Mouse (Mus musculus): ENCODE measurements around the gene Gm17535. TPM values are rescaled to one million over a fixed set of nuclear protein-coding genes. Genes with fewer than 3 reads are reported as not detected.
A peak's percentile ranks its signal among the peaks of the same experiment; 100 is the strongest.
"Not testable (repeated sequence)": the region's sequence is repeated elsewhere in the genome, so short reads cannot be mapped to it uniquely, and the experiment has no call there.

Gene Gm17535
- polyA plus RNA-seq, 1 experiment from 2014 or later = not detected

DNA sequence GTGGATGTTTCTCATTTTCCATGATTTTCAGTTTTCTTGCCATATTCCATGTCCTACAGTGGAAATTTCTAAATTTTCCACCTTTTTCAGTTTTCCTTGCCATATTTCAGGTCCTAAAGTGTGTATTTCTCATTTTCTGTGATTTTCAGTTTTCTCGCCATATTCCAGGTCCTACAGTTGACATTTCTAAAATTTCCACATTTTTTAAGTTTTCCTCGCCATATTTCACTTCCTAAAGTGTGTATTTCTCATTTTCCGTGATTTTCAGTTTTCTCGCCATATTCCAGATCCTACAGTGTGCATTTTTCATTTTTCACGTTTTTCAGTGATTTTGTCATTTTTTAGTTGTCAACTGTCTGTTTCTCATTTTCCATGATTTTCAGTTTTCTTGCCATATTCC lies 25.1 kb upstream of the Gm17535 start:
- not testable (repeated sequence) for H3K9me3 ChIP-seq (replicated peaks; ENCODE audit: control insufficient read depth, low read length); H3K4me3 ChIP-seq (ENCODE audit: low read depth, low read length); H3K27ac ChIP-seq (ENCODE audit: low read depth, low read length); H3K36me3 ChIP-seq (ENCODE audit: control insufficient read depth, insufficient read depth, low read length); H3K4me1 ChIP-seq (ENCODE audit: control insufficient read depth, insufficient read depth, low read length); H3K9ac ChIP-seq (ENCODE audit: low read depth, low read length); H3K27me3 ChIP-seq (ENCODE audit: control insufficient read depth, insufficient read depth, low read length); H3K4me2 ChIP-seq
- WGBS (ENCODE audit: insufficient replicate concordance) = no CpG with 5 or more reads among the region's 5 CpGs
- ATAC-seq (replicated peaks; ENCODE audit: insufficient number of reproducible peaks, low FRiP score, low TSS enrichment) = peak; percentile 55

DNA sequence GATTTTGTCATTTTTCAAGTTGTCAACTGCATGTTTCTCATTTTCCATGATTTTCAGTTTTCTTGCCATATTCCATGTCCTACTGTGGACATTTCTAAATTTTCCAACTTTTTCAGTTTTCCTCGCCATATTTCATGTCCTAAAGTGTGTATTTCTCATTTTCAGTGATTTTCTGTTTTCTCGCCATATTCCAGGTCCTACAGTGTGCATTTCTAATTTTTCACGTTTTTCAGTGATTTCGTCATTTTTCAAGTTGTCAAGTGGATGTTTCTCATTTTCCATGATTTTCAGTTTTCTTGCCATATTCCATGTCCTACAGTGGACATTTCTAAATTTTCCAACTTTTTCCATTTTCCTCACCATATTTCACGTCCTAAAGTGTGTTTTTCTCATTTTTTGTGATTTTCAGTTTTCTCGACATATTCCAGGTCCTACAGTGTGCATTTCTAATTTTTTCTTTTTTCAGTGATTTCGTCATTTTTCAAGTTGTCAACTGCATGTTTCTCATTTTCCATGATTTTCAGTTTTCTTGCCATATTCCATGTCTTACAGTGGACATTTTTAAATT lies 22.3 kb upstream of the Gm17535 start:
- H3K36me3 ChIP-seq (ENCODE audit: control insufficient read depth, insufficient read depth, low read length); H3K9ac ChIP-seq (ENCODE audit: low read depth, low read length); H3K4me1 ChIP-seq (ENCODE audit: control insufficient read depth, insufficient read depth, low read length); H3K4me3 ChIP-seq (ENCODE audit: low read depth, low read length); H3K27ac ChIP-seq (ENCODE audit: low read depth, low read length); H3K4me2 ChIP-seq; H3K9me3 ChIP-seq (replicated peaks; ENCODE audit: control insufficient read depth, low read length); H3K27me3 ChIP-seq (ENCODE audit: control insufficient read depth, insufficient read depth, low read length): not testable (repeated sequence)
- 0 out of 2 replicates have a peak, but pooled peaks have one; percentile 8 for ATAC-seq (replicated peaks; ENCODE audit: insufficient number of reproducible peaks, low FRiP score, low TSS enrichment)
- WGBS (ENCODE audit: insufficient replicate concordance) = 86% methylated on average over 2 of the region's 7 CpGs

DNA sequence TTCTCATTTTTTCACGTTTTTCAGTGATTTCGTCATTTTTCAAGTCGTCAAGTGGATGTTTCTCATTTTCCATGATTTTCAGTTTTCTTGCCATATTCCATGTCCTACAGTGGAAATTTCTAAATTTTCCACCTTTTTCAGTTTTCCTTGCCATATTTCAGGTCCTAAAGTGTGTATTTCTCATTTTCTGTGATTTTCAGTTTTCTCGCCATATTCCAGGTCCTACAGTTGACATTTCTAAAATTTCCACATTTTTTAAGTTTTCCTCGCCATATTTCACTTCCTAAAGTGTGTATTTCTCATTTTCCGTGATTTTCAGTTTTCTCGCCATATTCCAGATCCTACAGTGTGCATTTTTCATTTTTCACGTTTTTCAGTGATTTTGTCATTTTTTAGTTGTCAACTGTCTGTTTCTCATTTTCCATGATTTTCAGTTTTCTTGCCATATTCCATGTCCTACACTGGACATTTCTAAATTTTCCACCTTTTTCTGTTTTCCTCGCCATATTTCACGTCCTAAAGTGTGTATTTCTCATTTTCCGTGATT lies 21.6 kb upstream of the Gm17535 start, which contains the start of gene Gm10721:
TSS of gene Gm10721 (plus strand) at position 408 of the 547 bp plus-strand sequence.
- H3K36me3 ChIP-seq (ENCODE audit: control insufficient read depth, insufficient read depth, low read length); H3K4me1 ChIP-seq (ENCODE audit: control insufficient read depth, insufficient read depth, low read length); H3K4me3 ChIP-seq (ENCODE audit: low read depth, low read length); H3K9ac ChIP-seq (ENCODE audit: low read depth, low read length); H3K27me3 ChIP-seq (ENCODE audit: control insufficient read depth, insufficient read depth, low read length); H3K27ac ChIP-seq (ENCODE audit: low read depth, low read length); H3K9me3 ChIP-seq (replicated peaks; ENCODE audit: control insufficient read depth, low read length); H3K4me2 ChIP-seq: not testable (repeated sequence)
- peak; percentile 56; the same call in 1 of the 2 replicates for ATAC-seq (replicated peaks; ENCODE audit: insufficient number of reproducible peaks, low FRiP score, low TSS enrichment)
- no CpG with 5 or more reads among the region's 11 CpGs for WGBS (ENCODE audit: insufficient replicate concordance)

DNA sequence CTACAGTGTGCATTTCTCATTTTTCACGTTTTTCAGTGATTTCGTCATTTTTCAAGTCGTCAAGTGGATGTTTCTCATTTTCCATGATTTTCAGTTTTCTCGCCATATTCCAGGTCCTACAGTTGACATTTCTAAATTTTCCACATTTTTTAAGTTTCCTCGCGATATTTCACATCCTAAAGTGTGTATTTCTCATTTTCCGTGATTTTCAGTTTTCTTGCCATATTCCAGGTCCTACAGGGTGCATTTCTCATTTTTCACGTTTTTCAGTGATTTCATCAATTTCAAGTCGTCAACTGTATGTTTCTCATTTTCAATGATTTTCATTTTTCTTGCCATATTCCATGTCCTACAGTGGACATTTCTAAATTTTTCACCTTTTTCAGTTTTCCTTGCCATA lies 19.0 kb upstream of the Gm17535 start, which contains the start of gene Gm10720:
TSS of gene Gm10720 (plus strand) at position 301 of the 400 bp plus-strand sequence.
- H3K4me1 ChIP-seq (ENCODE audit: control insufficient read depth, insufficient read depth, low read length); H3K27ac ChIP-seq (ENCODE audit: low read depth, low read length); H3K9me3 ChIP-seq (replicated peaks; ENCODE audit: control insufficient read depth, low read length); H3K4me3 ChIP-seq (ENCODE audit: low read depth, low read length); H3K27me3 ChIP-seq (ENCODE audit: control insufficient read depth, insufficient read depth, low read length); ATAC-seq (replicated peaks; ENCODE audit: insufficient number of reproducible peaks, low FRiP score, low TSS enrichment); H3K9ac ChIP-seq (ENCODE audit: low read depth, low read length); H3K36me3 ChIP-seq (ENCODE audit: control insufficient read depth, insufficient read depth, low read length); H3K4me2 ChIP-seq: not testable (repeated sequence)
- 55% methylated on average over 4 of the region's 9 CpGs for WGBS (ENCODE audit: insufficient replicate concordance)

DNA sequence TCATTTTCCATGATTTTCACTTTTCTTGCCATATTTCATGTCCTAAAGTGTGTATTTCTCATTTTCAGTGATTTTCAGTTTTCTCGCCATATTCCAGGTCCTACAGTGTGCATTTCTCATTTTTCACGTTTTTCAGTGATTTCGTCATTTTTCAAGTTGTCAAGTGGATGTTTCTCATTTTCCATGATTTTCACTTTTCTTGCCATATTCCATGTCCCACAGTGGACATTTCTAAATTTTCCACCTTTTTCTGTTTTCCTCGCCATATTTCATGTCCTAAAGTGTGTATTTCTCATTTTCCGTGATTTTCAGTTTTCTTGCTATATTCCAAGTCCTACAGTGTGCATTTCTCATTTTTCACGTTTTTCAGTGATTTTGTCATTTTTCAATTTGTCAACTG lies 18.5 kb upstream of the Gm17535 start:
- not testable (repeated sequence) for H3K4me1 ChIP-seq (ENCODE audit: control insufficient read depth, insufficient read depth, low read length); H3K4me2 ChIP-seq; H3K4me3 ChIP-seq (ENCODE audit: low read depth, low read length); H3K9me3 ChIP-seq (replicated peaks; ENCODE audit: control insufficient read depth, low read length); H3K27ac ChIP-seq (ENCODE audit: low read depth, low read length); H3K27me3 ChIP-seq (ENCODE audit: control insufficient read depth, insufficient read depth, low read length); H3K9ac ChIP-seq (ENCODE audit: low read depth, low read length); H3K36me3 ChIP-seq (ENCODE audit: control insufficient read depth, insufficient read depth, low read length); ATAC-seq (replicated peaks; ENCODE audit: insufficient number of reproducible peaks, low FRiP score, low TSS enrichment)
- WGBS (ENCODE audit: insufficient replicate concordance) = 64% methylated on average over 4 of the region's 6 CpGs

DNA sequence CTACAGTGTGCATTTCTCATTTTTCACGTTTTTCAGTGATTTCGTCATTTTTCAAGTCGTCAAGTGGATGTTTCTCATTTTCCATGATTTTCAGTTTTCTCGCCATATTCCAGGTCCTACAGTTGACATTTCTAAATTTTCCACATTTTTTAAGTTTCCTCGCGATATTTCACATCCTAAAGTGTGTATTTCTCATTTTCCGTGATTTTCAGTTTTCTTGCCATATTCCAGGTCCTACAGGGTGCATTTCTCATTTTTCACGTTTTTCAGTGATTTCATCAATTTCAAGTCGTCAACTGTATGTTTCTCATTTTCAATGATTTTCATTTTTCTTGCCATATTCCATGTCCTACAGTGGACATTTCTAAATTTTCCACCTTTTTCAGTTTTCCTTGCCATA lies 17.3 kb upstream of the Gm17535 start, which contains the start of gene Gm10719:
TSS of gene Gm10719 (plus strand) at position 301 of the 400 bp plus-strand sequence.
- H3K36me3 ChIP-seq (ENCODE audit: control insufficient read depth, insufficient read depth, low read length); H3K9ac ChIP-seq (ENCODE audit: low read depth, low read length); H3K27ac ChIP-seq (ENCODE audit: low read depth, low read length); H3K27me3 ChIP-seq (ENCODE audit: control insufficient read depth, insufficient read depth, low read length); H3K4me1 ChIP-seq (ENCODE audit: control insufficient read depth, insufficient read depth, low read length); H3K9me3 ChIP-seq (replicated peaks; ENCODE audit: control insufficient read depth, low read length); ATAC-seq (replicated peaks; ENCODE audit: insufficient number of reproducible peaks, low FRiP score, low TSS enrichment); H3K4me3 ChIP-seq (ENCODE audit: low read depth, low read length); H3K4me2 ChIP-seq: not testable (repeated sequence)
- no CpG with 5 or more reads among the region's 9 CpGs for WGBS (ENCODE audit: insufficient replicate concordance)

DNA sequence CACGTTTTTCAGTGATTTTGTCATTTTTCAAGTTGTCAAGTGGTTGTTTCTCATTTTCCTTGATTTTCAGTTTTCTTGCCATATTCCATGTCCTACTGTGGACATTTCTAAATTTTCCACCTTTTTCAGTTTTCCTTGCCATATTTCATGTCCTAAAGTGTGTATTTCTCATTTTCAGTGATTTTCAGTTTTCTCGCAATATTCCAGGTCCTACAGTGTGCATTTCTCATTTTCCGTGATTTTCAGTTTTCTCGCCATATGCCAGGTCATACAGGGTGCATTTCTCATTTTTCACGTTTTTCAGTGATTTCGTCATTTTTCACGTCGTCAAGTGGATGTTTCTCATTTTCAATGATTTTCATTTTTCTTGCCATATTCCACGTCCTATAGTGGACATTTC lies 15.5 kb upstream of the Gm17535 start:
- H3K36me3 ChIP-seq (ENCODE audit: control insufficient read depth, insufficient read depth, low read length); H3K27me3 ChIP-seq (ENCODE audit: control insufficient read depth, insufficient read depth, low read length); H3K4me2 ChIP-seq; H3K4me1 ChIP-seq (ENCODE audit: control insufficient read depth, insufficient read depth, low read length); H3K4me3 ChIP-seq (ENCODE audit: low read depth, low read length); H3K9ac ChIP-seq (ENCODE audit: low read depth, low read length); H3K27ac ChIP-seq (ENCODE audit: low read depth, low read length); ATAC-seq (replicated peaks; ENCODE audit: insufficient number of reproducible peaks, low FRiP score, low TSS enrichment); H3K9me3 ChIP-seq (replicated peaks; ENCODE audit: control insufficient read depth, low read length): not testable (repeated sequence)
- WGBS (ENCODE audit: insufficient replicate concordance) = 65% methylated on average over 9 of the region's 9 CpGs

DNA sequence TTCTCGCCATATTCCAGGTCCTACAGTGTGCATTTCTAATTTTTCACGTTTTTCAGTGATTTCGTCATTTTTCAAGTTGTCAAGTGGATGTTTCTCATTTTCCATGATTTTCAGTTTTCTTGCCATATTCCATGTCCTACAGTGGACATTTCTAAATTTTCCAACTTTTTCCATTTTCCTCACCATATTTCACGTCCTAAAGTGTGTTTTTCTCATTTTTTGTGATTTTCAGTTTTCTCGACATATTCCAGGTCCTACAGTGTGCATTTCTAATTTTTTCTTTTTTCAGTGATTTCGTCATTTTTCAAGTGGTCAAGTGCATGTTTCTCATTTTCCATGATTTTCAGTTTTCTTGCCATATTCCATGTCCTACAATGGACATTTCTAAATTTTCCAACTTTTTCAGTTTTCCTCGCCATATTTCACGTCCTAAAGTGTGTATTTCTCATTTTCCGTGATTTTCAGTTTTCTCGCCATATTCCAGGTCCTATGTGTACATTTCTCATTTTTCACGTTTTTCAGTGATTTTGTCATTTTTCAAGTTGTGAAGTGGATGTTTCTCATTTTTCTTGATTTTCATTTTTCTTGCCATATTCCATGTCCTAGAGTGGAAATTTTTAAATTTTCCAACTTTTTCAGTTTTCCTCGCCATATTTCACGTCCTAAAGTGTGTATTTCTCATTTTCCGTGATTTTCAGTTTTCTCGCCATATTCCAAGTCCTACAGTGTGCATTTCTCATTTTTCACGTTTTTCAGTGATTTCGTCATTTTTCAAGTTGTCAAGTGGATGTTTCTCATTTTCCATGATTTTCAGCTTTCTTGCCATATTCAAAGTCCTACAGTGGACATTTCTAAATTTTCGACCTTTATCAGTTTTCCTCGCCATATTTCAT lies 14.3 kb upstream of the Gm17535 start:
- H3K4me1 ChIP-seq (ENCODE audit: control insufficient read depth, insufficient read depth, low read length); H3K36me3 ChIP-seq (ENCODE audit: control insufficient read depth, insufficient read depth, low read length); H3K9me3 ChIP-seq (replicated peaks; ENCODE audit: control insufficient read depth, low read length); H3K9ac ChIP-seq (ENCODE audit: low read depth, low read length); H3K27ac ChIP-seq (ENCODE audit: low read depth, low read length); H3K4me3 ChIP-seq (ENCODE audit: low read depth, low read length); H3K27me3 ChIP-seq (ENCODE audit: control insufficient read depth, insufficient read depth, low read length); H3K4me2 ChIP-seq: not testable (repeated sequence)
- 70% methylated on average over 11 of the region's 19 CpGs for WGBS (ENCODE audit: insufficient replicate concordance)
- peak; percentile 70 for ATAC-seq (replicated peaks; ENCODE audit: insufficient number of reproducible peaks, low FRiP score, low TSS enrichment)
